Mouse (Mus musculus): ENCODE measurements around the gene Iqgap1. TPM values are rescaled to one million over a fixed set of nuclear protein-coding genes. Genes with fewer than 3 reads are reported as not detected.

Iqgap1 gene
- polyA plus RNA-seq, 1 experiment = 284 TPM

GRCm38 (mm10) chr7:80820838-80821237 is 4.9 kb downstream of the Iqgap1 start:
- H3K4me1 ChIP-seq (ENCODE audit: control insufficient read depth, insufficient read depth, low read length) = peaks cover 15% of the 10 kb centered on the region
- H3K4me3 ChIP-seq (ENCODE audit: insufficient read depth, low read length) = no peak overlapping the region
- no peak overlapping the region for H3K27ac ChIP-seq (ENCODE audit: insufficient read depth, low read depth, low read length)
- no peak for TF ChIP-seq POLR2A (IDR thresholded peaks at IDR 0.05; ENCODE audit: borderline replicate concordance, low read depth, low read length)
- no peak for TF ChIP-seq CTCF (IDR thresholded peaks at IDR 0.05; ENCODE audit: low read depth, low read length)

DNA sequence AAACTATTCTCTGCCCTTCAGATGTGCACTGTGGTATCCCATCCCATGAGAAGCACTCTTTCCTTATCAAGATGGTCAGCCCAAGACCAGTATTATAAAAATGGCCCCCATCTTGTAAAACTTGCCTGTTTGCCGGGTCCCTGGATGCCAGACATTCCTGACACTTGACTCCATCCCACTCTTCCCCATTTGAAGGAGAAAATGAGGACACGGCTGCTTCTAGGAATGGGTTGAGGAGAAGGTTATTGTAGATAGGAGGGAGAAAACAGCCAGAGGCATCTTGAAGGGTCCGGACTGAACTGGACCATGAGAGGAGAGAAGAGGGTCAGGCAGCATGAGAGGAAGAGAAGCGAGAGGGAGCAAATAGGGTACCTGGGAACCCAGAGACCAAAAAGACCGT is 9.1 kb downstream of the Iqgap1 start:
- Histone ChIP-seq H3K27ac (ENCODE audit: insufficient read depth, low read depth, low read length) (no peak overlapping the region), H3K4me3 (ENCODE audit: insufficient read depth, low read length) (no peak overlapping the region), H3K4me1 (ENCODE audit: control insufficient read depth, insufficient read depth, low read length) (peaks cover 12% of the 10 kb centered on the region)
- TF ChIP-seq CTCF (IDR thresholded peaks at IDR 0.05; ENCODE audit: low read depth, low read length) (no peak), POLR2A (IDR thresholded peaks at IDR 0.05; ENCODE audit: borderline replicate concordance, low read depth, low read length) (no peak)

GRCm38 (mm10) chr7:80813397-80813796 is 12.4 kb downstream of the Iqgap1 start:
- H3K4me1 ChIP-seq (ENCODE audit: control insufficient read depth, insufficient read depth, low read length) = peaks cover 16% of the 10 kb centered on the region
- no peak overlapping the region for H3K4me3 ChIP-seq (ENCODE audit: insufficient read depth, low read length)
- H3K27ac ChIP-seq (ENCODE audit: insufficient read depth, low read depth, low read length) = peak overlapping the region; percentile 19
- TF ChIP-seq POLR2A (IDR thresholded peaks at IDR 0.05; ENCODE audit: borderline replicate concordance, low read depth, low read length) (no peak), CTCF (IDR thresholded peaks at IDR 0.05; ENCODE audit: low read depth, low read length) (no peak)

DNA sequence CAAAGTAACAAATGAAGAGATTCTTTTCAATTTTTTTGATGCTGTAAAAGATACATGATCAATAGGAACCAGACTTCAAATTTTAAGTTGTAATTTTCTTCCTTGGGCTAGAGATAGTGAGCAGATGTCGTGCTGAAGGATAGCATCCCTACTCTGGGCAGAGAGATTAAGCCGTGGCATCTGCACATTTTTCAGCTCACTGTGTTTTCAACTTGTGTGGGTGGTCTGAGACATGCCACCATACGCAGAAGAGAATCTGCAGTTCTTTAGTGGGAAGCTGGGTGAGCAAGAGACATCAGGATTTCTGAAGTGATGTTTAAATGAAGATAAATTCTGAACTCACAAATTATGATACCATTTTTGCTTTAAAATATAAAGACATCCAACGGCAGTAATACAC is 19.4 kb downstream of the Iqgap1 start:
- peaks cover 3% of the 10 kb centered on the region for H3K4me1 ChIP-seq (ENCODE audit: control insufficient read depth, insufficient read depth, low read length)
- H3K4me3 ChIP-seq (ENCODE audit: insufficient read depth, low read length) = no peak overlapping the region
- TF ChIP-seq CTCF (IDR thresholded peaks at IDR 0.05; ENCODE audit: low read depth, low read length) = no peak
- TF ChIP-seq POLR2A (IDR thresholded peaks at IDR 0.05; ENCODE audit: borderline replicate concordance, low read depth, low read length) = no peak
- H3K27ac ChIP-seq (ENCODE audit: insufficient read depth, low read depth, low read length) = no peak overlapping the region

GRCm38 (mm10) chr7:80803173-80803872 is 22.5 kb downstream of the Iqgap1 start:
- peak overlapping the region; percentile 92 for H3K27ac ChIP-seq (ENCODE audit: insufficient read depth, low read depth, low read length)
- TF ChIP-seq POLR2A (IDR thresholded peaks at IDR 0.05; ENCODE audit: borderline replicate concordance, low read depth, low read length) = no peak
- no peak for TF ChIP-seq CTCF (IDR thresholded peaks at IDR 0.05; ENCODE audit: low read depth, low read length)
- H3K4me3 ChIP-seq (ENCODE audit: insufficient read depth, low read length) = peak overlapping the region; percentile 97
- peaks cover 11% of the 10 kb centered on the region for H3K4me1 ChIP-seq (ENCODE audit: control insufficient read depth, insufficient read depth, low read length)

DNA sequence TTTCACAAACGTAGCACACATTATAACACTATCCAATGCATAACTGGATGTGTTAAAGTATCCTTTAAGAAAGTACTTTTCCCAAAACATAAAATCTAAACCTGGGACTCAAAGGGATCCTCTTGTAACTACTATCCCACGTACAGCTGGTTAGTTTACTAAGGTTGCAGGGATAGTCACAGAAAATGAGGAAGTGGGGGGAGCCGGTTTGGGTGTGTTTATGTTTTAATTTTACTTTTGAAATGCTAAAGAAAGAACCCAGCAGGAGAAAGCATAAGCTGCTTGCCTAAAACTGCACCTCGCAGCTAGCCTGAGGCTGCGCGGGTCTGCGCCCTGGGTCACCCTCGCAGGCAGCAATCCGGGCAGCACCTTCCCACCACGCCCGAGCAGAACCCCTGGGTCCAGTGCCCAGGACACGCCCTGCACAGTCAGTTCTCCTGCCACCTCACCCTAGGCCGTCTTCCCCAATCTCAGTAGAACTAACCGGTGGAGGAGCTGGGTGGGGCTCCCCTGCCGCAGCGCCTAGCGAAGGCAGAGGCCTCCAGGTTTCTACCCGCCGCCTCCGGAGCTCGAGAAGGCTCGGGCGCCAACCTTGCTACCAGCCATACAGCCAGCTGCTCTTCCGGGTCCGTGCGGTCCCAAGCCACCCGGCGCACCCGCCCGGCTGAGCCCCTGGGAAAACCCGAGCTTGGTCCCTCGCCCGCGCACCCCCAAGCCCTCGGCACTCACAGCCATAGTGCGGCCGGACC is 23.2 kb downstream of the Iqgap1 start:
- TF ChIP-seq POLR2A (IDR thresholded peaks at IDR 0.05; ENCODE audit: borderline replicate concordance, low read depth, low read length) (no peak), CTCF (IDR thresholded peaks at IDR 0.05; ENCODE audit: low read depth, low read length) (no peak)
- peak overlapping the region; percentile 97 for H3K4me3 ChIP-seq (ENCODE audit: insufficient read depth, low read length)
- H3K4me1 ChIP-seq (ENCODE audit: control insufficient read depth, insufficient read depth, low read length) = peaks cover 11% of the 10 kb centered on the region
- H3K27ac ChIP-seq (ENCODE audit: insufficient read depth, low read depth, low read length) = peak overlapping the region; percentile 92

GRCm38 (mm10) chr7:80799307-80799706 is 26.5 kb downstream of the Iqgap1 start:
- H3K27ac ChIP-seq (ENCODE audit: insufficient read depth, low read depth, low read length) = no peak overlapping the region
- H3K4me3 ChIP-seq (ENCODE audit: insufficient read depth, low read length) = no peak overlapping the region
- TF ChIP-seq CTCF (IDR thresholded peaks at IDR 0.05; ENCODE audit: low read depth, low read length) (no peak), POLR2A (IDR thresholded peaks at IDR 0.05; ENCODE audit: borderline replicate concordance, low read depth, low read length) (no peak)

DNA sequence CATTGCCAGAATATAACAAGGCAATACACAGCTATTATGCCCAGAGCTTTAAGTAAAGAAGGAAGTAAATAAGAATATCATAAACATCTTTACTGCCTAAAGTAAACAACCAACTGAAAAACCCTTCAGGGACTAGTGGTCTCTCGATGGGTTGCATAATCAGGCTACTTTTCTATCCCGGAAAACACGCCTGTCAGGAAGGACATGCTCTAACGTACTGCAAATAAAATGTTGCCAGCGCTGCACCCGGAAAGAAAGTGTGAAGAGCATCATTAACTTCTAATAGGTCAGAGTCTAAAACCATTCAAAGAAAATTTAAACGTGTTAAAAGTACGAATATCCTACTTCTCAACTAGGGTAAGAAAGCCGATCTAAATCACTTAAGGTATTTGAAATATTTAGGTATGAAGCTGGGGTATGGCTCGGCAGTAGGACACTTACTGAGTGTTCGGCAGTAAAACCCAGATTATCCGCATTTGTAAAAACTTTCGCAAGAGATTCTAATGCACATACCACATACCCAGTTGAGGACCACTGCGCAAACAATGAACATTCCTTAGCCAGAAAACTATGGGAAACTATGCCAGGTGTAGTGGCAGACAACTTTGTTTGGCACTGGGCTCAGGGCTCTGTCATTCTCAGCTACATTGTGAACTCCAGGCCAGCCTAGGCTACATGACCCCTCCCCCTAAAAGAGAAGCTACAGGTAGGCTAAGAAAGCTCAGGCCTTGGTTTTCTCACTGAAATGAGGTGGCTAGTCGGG is 28.8 kb downstream of the Iqgap1 start:
- Histone ChIP-seq H3K27ac (ENCODE audit: insufficient read depth, low read depth, low read length) (no peak overlapping the region), H3K4me1 (ENCODE audit: control insufficient read depth, insufficient read depth, low read length) (peaks cover 8% of the 10 kb centered on the region), H3K4me3 (ENCODE audit: insufficient read depth, low read length) (no peak overlapping the region)
- TF ChIP-seq POLR2A (IDR thresholded peaks at IDR 0.05; ENCODE audit: borderline replicate concordance, low read depth, low read length) (no peak), CTCF (IDR thresholded peaks at IDR 0.05; ENCODE audit: low read depth, low read length) (no peak)

More at GRCm38 (mm10) chr7:80799307-80799706, 26.5 kb downstream of the Iqgap1 start:
- peaks cover 11% of the 10 kb centered on the region for H3K4me1 ChIP-seq (ENCODE audit: control insufficient read depth, insufficient read depth, low read length)

GRCm38 (mm10) chr7:80796258-80796657 is 29.5 kb downstream of the Iqgap1 start:
- H3K4me3 ChIP-seq (ENCODE audit: insufficient read depth, low read length) = no peak overlapping the region
- no peak overlapping the region for H3K27ac ChIP-seq (ENCODE audit: insufficient read depth, low read depth, low read length)
- H3K4me1 ChIP-seq (ENCODE audit: control insufficient read depth, insufficient read depth, low read length) = peaks cover 8% of the 10 kb centered on the region
- TF ChIP-seq POLR2A (IDR thresholded peaks at IDR 0.05; ENCODE audit: borderline replicate concordance, low read depth, low read length) (no peak), CTCF (IDR thresholded peaks at IDR 0.05; ENCODE audit: low read depth, low read length) (no peak)
